Mouse (Mus musculus) spleen, embryonic (tissue): ENCODE results near the gene Washc3.

Experiments used
- CTCF ChIA-PET: fragments of 350-600 bp; sonication (Branson Sonifier 250); formaldehyde crosslinking; loops from one replicate; lab custom pipeline; 2022; lab: Charles Lee

The Washc3 gene

GRCm38 (mm10) chr10:88200951-88201638 is at the start of gene Washc3:
TSS of gene Washc3 (plus strand) at chr10:88201093.
- CTCF ChIA-PET: interaction anchor here (0.6 kb wide), 1 partner anchor 225 kb away, joined by 3 read pairs; no protein-coding TSS in a partner anchor

GRCm38 (mm10) chr10:88151658-88152057 is 49.2 kb upstream of the Washc3 start:
- CTCF ChIA-PET: interaction anchor here (0.7 kb wide), 1 partner anchor 247 kb away, joined by 5 read pairs; no protein-coding TSS in a partner anchor

GRCm38 (mm10) chr10:88162096-88162495 is 38.8 kb upstream of the Washc3 start:
- CTCF ChIA-PET: no interaction called here

GRCm38 (mm10) chr10:88162676-88163075 is 38.2 kb upstream of the Washc3 start:
- CTCF ChIA-PET: no interaction called here

GRCm38 (mm10) chr10:88166158-88166557 is 34.7 kb upstream of the Washc3 start:
- CTCF ChIA-PET: no interaction called here

- CTCF ChIA-PET: interaction anchor here (0.5 kb wide), 1 partner anchor 787 kb away, joined by 8 read pairs; no protein-coding TSS in a partner anchor
Measured at GRCm38 (mm10) chr10:88167438-88168077, 33.3 kb upstream of the Washc3 start.

- CTCF ChIA-PET: interaction anchor here (0.6 kb wide), 1 partner anchor 225 kb away, joined by 3 read pairs; no protein-coding TSS in a partner anchor
Measured at GRCm38 (mm10) chr10:88200541-88200940, 352 bp upstream of the Washc3 start.

GRCm38 (mm10) chr10:88201650-88202049 is 757 bp downstream of the Washc3 start:
- CTCF ChIA-PET: no interaction called here

GRCm38 (mm10) chr10:88202581-88202980 is 1.7 kb downstream of the Washc3 start:
- CTCF ChIA-PET: no interaction called here

GRCm38 (mm10) chr10:88203236-88203635 is 2.3 kb downstream of the Washc3 start:
- CTCF ChIA-PET: no interaction called here

- CTCF ChIA-PET: no interaction called here
Measured at GRCm38 (mm10) chr10:88212644-88213043, 11.8 kb downstream of the Washc3 start.

- CTCF ChIA-PET: no interaction called here
Measured at GRCm38 (mm10) chr10:88214800-88215514, 14.1 kb downstream of the Washc3 start.

GRCm38 (mm10) chr10:88218161-88218560 is 17.3 kb downstream of the Washc3 start:
- CTCF ChIA-PET: no interaction called here

- CTCF ChIA-PET: no interaction called here
Measured at GRCm38 (mm10) chr10:88221718-88222117, 20.8 kb downstream of the Washc3 start.

GRCm38 (mm10) chr10:88225421-88225820 is 24.5 kb downstream of the Washc3 start:
- CTCF ChIA-PET: no interaction called here

GRCm38 (mm10) chr10:88227962-88228361 is 27.1 kb downstream of the Washc3 start:
- CTCF ChIA-PET: no interaction called here

- CTCF ChIA-PET: no interaction called here
Measured at GRCm38 (mm10) chr10:88228521-88229017, 27.7 kb downstream of the Washc3 start.

- CTCF ChIA-PET: no interaction called here
Measured at GRCm38 (mm10) chr10:88231671-88232070, 30.8 kb downstream of the Washc3 start.

- CTCF ChIA-PET: no interaction called here
Measured at GRCm38 (mm10) chr10:88232765-88233164, 31.9 kb downstream of the Washc3 start.

GRCm38 (mm10) chr10:88244681-88245080 is 43.8 kb downstream of the Washc3 start:
- CTCF ChIA-PET: no interaction called here

GRCm38 (mm10) chr10:88250300-88250699 is 49.4 kb downstream of the Washc3 start:
- CTCF ChIA-PET: no interaction called here
